Comparison of ENCODE assay signal across 22 mouse cellular contexts in the genomic region with DNA sequence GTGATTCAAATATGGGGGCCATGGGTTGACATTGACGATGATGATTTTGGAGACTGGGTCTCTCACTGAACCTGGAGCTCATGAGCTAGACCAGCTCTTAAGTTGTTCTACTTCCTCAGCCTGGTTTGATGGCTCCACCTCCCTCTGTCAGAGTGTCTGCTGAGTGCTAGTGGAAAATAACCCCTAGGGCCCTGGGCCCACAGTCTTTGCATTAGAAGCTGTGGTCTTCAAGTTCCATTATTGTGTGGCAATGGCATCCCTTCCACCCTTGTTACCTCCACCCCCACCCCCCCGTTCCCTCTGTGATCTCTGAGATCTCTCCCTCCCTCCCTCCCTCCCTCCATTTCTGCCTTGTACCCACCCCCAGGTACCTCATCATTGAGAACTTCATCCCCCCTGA.
"Had no signal": no experiment of that assay in that cellular context is flagged by ENCODE, and none has a peak within 500 bp of the region (broad histone marks: within the 10 kb centered on the region; RNA-seq: fewer than 3 reads in every experiment).

No protein-coding gene starts in this region.

- H3K27ac ChIP-seq: heart, embryonic 10.5 days; hindbrain, embryonic 10.5 days; hindbrain, embryonic 12.5 days; hindbrain, embryonic 14.5 days; intestine, embryonic 15.5 days; left cerebral cortex, adult 2 months; limb, embryonic 13.5 days; limb, embryonic 15.5 days; liver, embryonic 13.5 days; liver, embryonic 15.5 days had no signal

- H3K9ac ChIP-seq: heart, embryonic 12.5 days; hindbrain, embryonic 12.5 days; hindbrain, embryonic 14.5 days; intestine, embryonic 15.5 days; limb, embryonic 13.5 days; limb, embryonic 15.5 days; liver, embryonic 13.5 days; liver, embryonic 15.5 days had no signal

- H3K9me3 ChIP-seq: heart, embryonic 10.5 days; heart, embryonic 12.5 days; hindbrain, embryonic 12.5 days; intestine, embryonic 15.5 days; limb, embryonic 13.5 days; limb, embryonic 15.5 days; liver, embryonic 13.5 days; liver, embryonic 15.5 days had no signal

- H3K4me3 ChIP-seq: heart, embryonic 10.5 days; heart, embryonic 12.5 days; hindbrain, embryonic 10.5 days; hindbrain, embryonic 12.5 days; intestine, embryonic 15.5 days; left cerebral cortex, adult 2 months; limb, embryonic 13.5 days; limb, embryonic 15.5 days; liver, embryonic 13.5 days; liver, embryonic 15.5 days had no signal

- DNase-seq: gastrocnemius, postnatal 14 days; gastrocnemius, postnatal 36 days; heart, adult 18-20 months; heart, postnatal 10 days; heart, postnatal 4 days; kidney, adult 18-20 months; kidney, adult 8-10 months; kidney, postnatal 10 days; kidney, postnatal 25 days; kidney, postnatal 4 days; left cerebral cortex, postnatal 4 days had no signal

- H3K4me1 ChIP-seq: intestine, embryonic 15.5 days; limb, embryonic 13.5 days; limb, embryonic 15.5 days; liver, embryonic 13.5 days; liver, embryonic 15.5 days had no signal

- H3K27me3 ChIP-seq: heart, embryonic 12.5 days; hindbrain, embryonic 12.5 days; intestine, embryonic 15.5 days; limb, embryonic 13.5 days; limb, embryonic 15.5 days; liver, embryonic 13.5 days; liver, embryonic 15.5 days had no signal

- H3K36me3 ChIP-seq: intestine, embryonic 15.5 days; liver, embryonic 13.5 days; liver, embryonic 15.5 days had no signal
